Mouse (Mus musculus): ENCODE data around the gene Zfhx3. TPM values are rescaled to one million over a fixed set of nuclear protein-coding genes. Genes with fewer than 3 reads are reported as not detected.

Zfhx3 gene
- polyA plus RNA-seq, 1 experiment from 2014 or later: 34.7 TPM

GRCm38 (mm10) chr8:108951560-108951959, 1009.1 kb downstream of the Zfhx3 start:
- H3K27ac ChIP-seq: no peak overlapping the region
- H3K27me3 ChIP-seq (ENCODE audit: control insufficient read depth, insufficient read depth, low read length): no peaks in the 10 kb centered on the region
- peaks cover 83% of the 10 kb centered on the region for H3K36me3 ChIP-seq (replicated peaks; ENCODE audit: control insufficient read depth, insufficient read depth)
- H3K4me3 ChIP-seq (replicated peaks; ENCODE audit: low read length): no peak overlapping the region
- ATAC-seq (ENCODE audit: low FRiP score): no peak
- peaks cover 28% of the 10 kb centered on the region for H3K9me3 ChIP-seq (ENCODE audit: control insufficient read depth, low read length)
- H3K4me1 ChIP-seq (replicated peaks; ENCODE audit: control insufficient read depth, insufficient read depth, low read length): no peaks in the 10 kb centered on the region
- DNase-seq (ENCODE audit: low spot score): no peak
- H3K4me2 ChIP-seq (replicated peaks): no peak overlapping the region
- no peak overlapping the region for H3K9ac ChIP-seq
- WGBS: 96% methylated on average over 12 of the region's 12 CpGs

- Histone ChIP-seq H3K4me1 (replicated peaks; ENCODE audit: control insufficient read depth, insufficient read depth, low read length) (no peaks in the 10 kb centered on the region), H3K27me3 (ENCODE audit: control insufficient read depth, insufficient read depth, low read length) (no peaks in the 10 kb centered on the region), H3K4me3 (replicated peaks; ENCODE audit: low read length) (peak overlapping the region; percentile 21), H3K9me3 (ENCODE audit: control insufficient read depth, low read length) (no peaks in the 10 kb centered on the region), H3K27ac (no peak overlapping the region), H3K4me2 (replicated peaks) (peak overlapping the region; percentile 34), H3K9ac (no peak overlapping the region), H3K36me3 (replicated peaks; ENCODE audit: control insufficient read depth, insufficient read depth) (peaks cover 42% of the 10 kb centered on the region)
- no peak for DNase-seq (ENCODE audit: low spot score)
- WGBS: 66% methylated on average over 37 of the region's 37 CpGs
- no peak for ATAC-seq (ENCODE audit: low FRiP score)
Measured at GRCm38 (mm10) chr8:108956416-108956815, 1014.0 kb downstream of the Zfhx3 start.

GRCm38 (mm10) chr8:108962516-108962915, 1020.1 kb downstream of the Zfhx3 start:
- no peak overlapping the region for H3K4me3 ChIP-seq (replicated peaks; ENCODE audit: low read length)
- no peaks in the 10 kb centered on the region for H3K27me3 ChIP-seq (ENCODE audit: control insufficient read depth, insufficient read depth, low read length)
- ATAC-seq (ENCODE audit: low FRiP score): no peak
- H3K4me1 ChIP-seq (replicated peaks; ENCODE audit: control insufficient read depth, insufficient read depth, low read length): no peaks in the 10 kb centered on the region
- WGBS: 42% methylated on average over 7 of the region's 7 CpGs
- H3K27ac ChIP-seq: no peak overlapping the region
- no peak overlapping the region for H3K4me2 ChIP-seq (replicated peaks)
- no peak overlapping the region for H3K9ac ChIP-seq
- DNase-seq (ENCODE audit: low spot score): no peak
- no peaks in the 10 kb centered on the region for H3K36me3 ChIP-seq (replicated peaks; ENCODE audit: control insufficient read depth, insufficient read depth)
- no peaks in the 10 kb centered on the region for H3K9me3 ChIP-seq (ENCODE audit: control insufficient read depth, low read length)

- Histone ChIP-seq H3K36me3 (replicated peaks; ENCODE audit: control insufficient read depth, insufficient read depth) (no peaks in the 10 kb centered on the region), H3K9me3 (ENCODE audit: control insufficient read depth, low read length) (no peaks in the 10 kb centered on the region), H3K4me2 (replicated peaks) (no peak overlapping the region), H3K27me3 (ENCODE audit: control insufficient read depth, insufficient read depth, low read length) (no peaks in the 10 kb centered on the region), H3K27ac (no peak overlapping the region), H3K4me3 (replicated peaks; ENCODE audit: low read length) (no peak overlapping the region), H3K4me1 (replicated peaks; ENCODE audit: control insufficient read depth, insufficient read depth, low read length) (no peaks in the 10 kb centered on the region), H3K9ac (no peak overlapping the region)
- WGBS: 79% methylated on average over 2 of the region's 2 CpGs
- ATAC-seq (ENCODE audit: low FRiP score): no peak
- DNase-seq (ENCODE audit: low spot score): no peak
Measured at GRCm38 (mm10) chr8:108963181-108963580, 1020.7 kb downstream of the Zfhx3 start.

GRCm38 (mm10) chr8:108966041-108966440, 1023.6 kb downstream of the Zfhx3 start:
- H3K27me3 ChIP-seq (ENCODE audit: control insufficient read depth, insufficient read depth, low read length): no peaks in the 10 kb centered on the region
- H3K4me2 ChIP-seq (replicated peaks): no peak overlapping the region
- no peaks in the 10 kb centered on the region for H3K9me3 ChIP-seq (ENCODE audit: control insufficient read depth, low read length)
- no peaks in the 10 kb centered on the region for H3K36me3 ChIP-seq (replicated peaks; ENCODE audit: control insufficient read depth, insufficient read depth)
- ATAC-seq (ENCODE audit: low FRiP score) (no peak), DNase-seq (ENCODE audit: low spot score) (no peak)
- H3K4me3 ChIP-seq (replicated peaks; ENCODE audit: low read length): no peak overlapping the region
- no peaks in the 10 kb centered on the region for H3K4me1 ChIP-seq (replicated peaks; ENCODE audit: control insufficient read depth, insufficient read depth, low read length)
- no peak overlapping the region for H3K27ac ChIP-seq
- 65% methylated on average over 12 of the region's 12 CpGs for WGBS
- no peak overlapping the region for H3K9ac ChIP-seq

GRCm38 (mm10) chr8:108973639-108974325, 1031.3 kb downstream of the Zfhx3 start:
- no peaks in the 10 kb centered on the region for H3K4me1 ChIP-seq (replicated peaks; ENCODE audit: control insufficient read depth, insufficient read depth, low read length)
- H3K36me3 ChIP-seq (replicated peaks; ENCODE audit: control insufficient read depth, insufficient read depth): no peaks in the 10 kb centered on the region
- 91% methylated on average over 9 of the region's 9 CpGs for WGBS
- H3K4me3 ChIP-seq (replicated peaks; ENCODE audit: low read length): no peak overlapping the region
- H3K4me2 ChIP-seq (replicated peaks): no peak overlapping the region
- H3K9ac ChIP-seq: no peak overlapping the region
- no peaks in the 10 kb centered on the region for H3K27me3 ChIP-seq (ENCODE audit: control insufficient read depth, insufficient read depth, low read length)
- no peak for DNase-seq (ENCODE audit: low spot score)
- H3K9me3 ChIP-seq (ENCODE audit: control insufficient read depth, low read length): no peaks in the 10 kb centered on the region
- no peak overlapping the region for H3K27ac ChIP-seq
- no peak for ATAC-seq (ENCODE audit: low FRiP score)

- no peak overlapping the region for H3K4me3 ChIP-seq (replicated peaks; ENCODE audit: low read length)
- 71% methylated on average over 11 of the region's 11 CpGs for WGBS
- ATAC-seq (ENCODE audit: low FRiP score) (no peak), DNase-seq (ENCODE audit: low spot score) (no peak)
- H3K9me3 ChIP-seq (ENCODE audit: control insufficient read depth, low read length): peaks cover 6% of the 10 kb centered on the region; the same call in 1 of the 2 replicates
- H3K4me1 ChIP-seq (replicated peaks; ENCODE audit: control insufficient read depth, insufficient read depth, low read length): no peaks in the 10 kb centered on the region
- H3K27ac ChIP-seq: no peak overlapping the region
- no peaks in the 10 kb centered on the region for H3K27me3 ChIP-seq (ENCODE audit: control insufficient read depth, insufficient read depth, low read length)
- H3K4me2 ChIP-seq (replicated peaks): no peak overlapping the region
- no peak overlapping the region for H3K9ac ChIP-seq
- H3K36me3 ChIP-seq (replicated peaks; ENCODE audit: control insufficient read depth, insufficient read depth): no peaks in the 10 kb centered on the region
Measured at GRCm38 (mm10) chr8:108977693-108978361, 1035.4 kb downstream of the Zfhx3 start.

GRCm38 (mm10) chr8:108978362-108978750, 1035.9 kb downstream of the Zfhx3 start:
- Histone ChIP-seq H3K27ac (no peak overlapping the region), H3K27me3 (ENCODE audit: control insufficient read depth, insufficient read depth, low read length) (no peaks in the 10 kb centered on the region), H3K4me3 (replicated peaks; ENCODE audit: low read length) (no peak overlapping the region), H3K4me1 (replicated peaks; ENCODE audit: control insufficient read depth, insufficient read depth, low read length) (no peaks in the 10 kb centered on the region), H3K9ac (no peak overlapping the region), H3K9me3 (ENCODE audit: control insufficient read depth, low read length) (peaks cover 6% of the 10 kb centered on the region; the same call in 1 of the 2 replicates), H3K4me2 (replicated peaks) (no peak overlapping the region), H3K36me3 (replicated peaks; ENCODE audit: control insufficient read depth, insufficient read depth) (no peaks in the 10 kb centered on the region)
- ATAC-seq (ENCODE audit: low FRiP score) (no peak), DNase-seq (ENCODE audit: low spot score) (no peak)
- 88% methylated on average over 7 of the region's 7 CpGs for WGBS

- Histone ChIP-seq H3K9ac (no peak overlapping the region), H3K4me1 (replicated peaks; ENCODE audit: control insufficient read depth, insufficient read depth, low read length) (no peaks in the 10 kb centered on the region), H3K27ac (no peak overlapping the region), H3K4me3 (replicated peaks; ENCODE audit: low read length) (no peak overlapping the region), H3K27me3 (ENCODE audit: control insufficient read depth, insufficient read depth, low read length) (no peaks in the 10 kb centered on the region), H3K36me3 (replicated peaks; ENCODE audit: control insufficient read depth, insufficient read depth) (no peaks in the 10 kb centered on the region), H3K4me2 (replicated peaks) (no peak overlapping the region), H3K9me3 (ENCODE audit: control insufficient read depth, low read length) (peaks cover 6% of the 10 kb centered on the region; the same call in 1 of the 2 replicates)
- DNase-seq (ENCODE audit: low spot score) (no peak), ATAC-seq (ENCODE audit: low FRiP score) (no peak)
- WGBS: 80% methylated on average over 2 of the region's 2 CpGs
Measured at GRCm38 (mm10) chr8:108984904-108985303, 1042.5 kb downstream of the Zfhx3 start.

Measured in hindbrain, embryonic 14.5 days (tissue).